Mouse (Mus musculus) adipocyte (in vitro differentiated cells): Measurements from ENCODE around the gene Pip.

Experiments
- DNase-seq: peaks from one replicate; pipeline ENCODE4 v3.0.0-alpha.2; 2016; ENCODE audit warnings: low spot score

Pip gene

GRCm38 (mm10) chr6:41847235-41847634, at the start of gene Pip:
Gene Pip (plus strand): TSS chr6:41847535.
- no peak for DNase-seq

- no peak for DNase-seq
Observed at GRCm38 (mm10) chr6:41824086-41824485, 23.2 kb upstream of the Pip start.

GRCm38 (mm10) chr6:41829516-41829915, 17.8 kb upstream of the Pip start:
- no peak for DNase-seq

GRCm38 (mm10) chr6:41852689-41853088, 5.4 kb downstream of the Pip start, which contains the start of gene Sval2:
Gene Sval2 (plus strand): TSS chr6:41852989.
- no peak for DNase-seq

- DNase-seq: no peak
Observed at GRCm38 (mm10) chr6:41864038-41864437, 16.7 kb downstream of the Pip start.
